Mouse (Mus musculus): ENCODE data around the gene Fez1.

Fez1 gene

DNA sequence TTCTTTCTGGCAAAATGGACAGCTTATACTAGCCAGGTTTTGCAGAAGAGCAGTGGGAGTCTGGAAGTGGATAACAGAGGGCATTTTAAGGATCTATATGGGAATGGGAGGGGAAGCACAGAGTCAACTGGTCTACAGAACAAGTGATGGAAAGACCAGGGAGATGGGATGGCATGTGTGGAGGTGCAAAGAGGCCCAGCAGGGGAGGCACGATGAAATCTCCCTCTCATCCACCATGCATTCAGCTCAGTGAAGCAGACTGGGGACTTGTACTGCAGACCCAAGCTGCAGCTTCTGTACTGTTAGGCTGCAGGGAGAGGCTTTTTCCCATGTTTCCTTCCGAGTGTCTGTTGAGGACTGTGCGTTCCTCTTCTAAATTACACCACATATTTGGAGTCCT lies 12.2 kb downstream of the Fez1 start:
- peak; percentile 13 for DNase-seq (ENCODE audit: low spot score)

DNA sequence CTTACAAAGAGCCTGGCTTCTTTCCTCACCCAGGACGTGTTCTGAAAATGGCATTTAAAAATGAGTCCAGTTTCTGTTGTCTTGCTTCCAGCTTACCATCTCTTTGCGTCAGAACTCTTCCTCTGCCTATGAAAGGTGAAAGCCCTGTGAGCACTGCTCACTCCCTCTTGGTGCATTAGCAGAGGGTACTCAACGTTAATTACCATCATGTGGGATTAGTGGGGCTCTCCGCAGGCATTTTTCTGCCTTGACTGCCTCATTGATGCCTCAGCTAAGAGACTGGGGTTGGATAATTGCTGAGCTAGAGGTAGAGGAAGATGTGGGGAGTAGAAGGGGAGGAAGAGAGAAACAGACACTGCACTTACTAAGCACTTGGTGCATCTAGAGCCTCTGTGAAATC lies 24.7 kb downstream of the Fez1 start:
- DNase-seq (ENCODE audit: low spot score) = no peak

DNA sequence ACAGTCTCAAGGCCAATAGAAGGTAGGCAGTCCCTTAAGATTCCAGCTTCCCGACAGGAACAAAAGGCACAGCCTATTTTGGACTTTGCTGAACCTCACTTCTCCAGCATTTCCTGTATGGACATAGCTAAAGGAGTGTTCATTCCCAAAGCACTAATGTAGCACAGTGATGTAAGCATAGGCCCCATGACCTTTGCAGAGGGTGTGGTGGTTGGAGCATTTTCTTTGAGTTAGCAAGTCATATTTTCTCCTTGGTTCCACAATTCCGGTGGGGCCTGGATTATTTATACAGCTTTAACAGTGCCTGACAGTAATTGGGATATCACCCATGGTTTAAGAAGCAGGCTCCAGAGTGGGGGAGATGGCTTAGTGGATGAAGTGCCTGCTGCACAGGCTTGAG lies 27.0 kb downstream of the Fez1 start:
- DNase-seq (ENCODE audit: low spot score) = no peak

- DNase-seq (ENCODE audit: low spot score) = no peak
Observed at GRCm38 (mm10) chr9:36850091-36850490, 28.4 kb downstream of the Fez1 start.

- no peak for DNase-seq (ENCODE audit: low spot score)
Observed at GRCm38 (mm10) chr9:36852175-36852574, 30.5 kb downstream of the Fez1 start.

- DNase-seq (ENCODE audit: low spot score) = no peak
Observed at GRCm38 (mm10) chr9:36856351-36856750, 34.7 kb downstream of the Fez1 start.

GRCm38 (mm10) chr9:36857476-36858117 lies 35.9 kb downstream of the Fez1 start:
- DNase-seq (ENCODE audit: low spot score) = peak; percentile 9

- peak; percentile 13 for DNase-seq (ENCODE audit: low spot score)
Observed at GRCm38 (mm10) chr9:36858677-36859076, 37.0 kb downstream of the Fez1 start.

GRCm38 (mm10) chr9:36862576-36862975 lies 40.9 kb downstream of the Fez1 start:
- no peak for DNase-seq (ENCODE audit: low spot score)

DNA sequence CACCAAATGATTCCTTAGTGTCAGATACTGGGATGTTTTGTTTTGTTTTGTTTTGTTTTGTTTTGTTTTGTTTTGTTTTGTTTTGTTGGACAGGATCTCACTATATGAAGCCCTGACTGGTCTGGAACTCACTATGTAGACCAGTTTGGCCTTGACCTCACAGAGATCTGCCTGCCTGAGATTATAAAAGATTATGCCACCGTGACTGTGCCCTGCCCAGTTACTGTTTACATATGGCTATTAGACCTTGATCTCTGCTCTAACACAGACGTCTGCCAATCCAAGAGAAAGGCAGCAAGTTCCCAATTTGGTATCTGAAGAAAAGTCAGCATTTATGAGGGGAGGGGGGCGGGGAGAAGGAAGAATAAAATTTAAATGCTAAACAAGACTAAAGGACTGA lies 42.0 kb downstream of the Fez1 start:
- no peak for DNase-seq (ENCODE audit: low spot score)

- peak; percentile 16 for DNase-seq (ENCODE audit: low spot score)
Observed at GRCm38 (mm10) chr9:36864862-36865813, 43.5 kb downstream of the Fez1 start.

GRCm38 (mm10) chr9:36868662-36869061 lies 47.0 kb downstream of the Fez1 start:
- DNase-seq (ENCODE audit: low spot score) = no peak

- DNase-seq (ENCODE audit: low spot score) = no peak
Observed at GRCm38 (mm10) chr9:36870263-36870662, 48.6 kb downstream of the Fez1 start.

GRCm38 (mm10) chr9:36873796-36874195 lies 52.1 kb downstream of the Fez1 start:
- DNase-seq (ENCODE audit: low spot score) = no peak

GRCm38 (mm10) chr9:36876313-36876712 lies 54.6 kb downstream of the Fez1 start:
- DNase-seq (ENCODE audit: low spot score) = no peak

- DNase-seq (ENCODE audit: low spot score) = no peak
Observed at GRCm38 (mm10) chr9:36876787-36877186, 55.1 kb downstream of the Fez1 start.

DNA sequence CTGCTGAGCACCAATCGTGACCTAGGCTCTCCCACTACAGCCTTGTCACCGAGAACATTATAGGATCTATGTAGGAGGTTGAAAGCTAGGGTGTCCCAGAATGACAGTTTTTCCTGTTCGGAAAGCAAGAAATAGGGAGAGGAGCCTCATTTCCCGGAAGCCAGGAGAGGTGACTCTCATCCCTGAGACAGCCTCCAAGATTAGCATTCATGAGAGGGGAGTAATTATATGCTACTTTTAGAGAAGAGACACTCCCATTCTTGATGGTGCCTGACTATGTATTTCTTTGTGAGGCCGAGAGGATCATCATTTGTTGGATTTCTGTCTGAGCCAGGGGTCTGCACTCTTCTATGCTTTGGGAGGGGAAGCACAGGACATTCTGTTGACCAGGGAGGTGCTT lies 60.0 kb downstream of the Fez1 start:
- DNase-seq (ENCODE audit: low spot score) = no peak

DNA sequence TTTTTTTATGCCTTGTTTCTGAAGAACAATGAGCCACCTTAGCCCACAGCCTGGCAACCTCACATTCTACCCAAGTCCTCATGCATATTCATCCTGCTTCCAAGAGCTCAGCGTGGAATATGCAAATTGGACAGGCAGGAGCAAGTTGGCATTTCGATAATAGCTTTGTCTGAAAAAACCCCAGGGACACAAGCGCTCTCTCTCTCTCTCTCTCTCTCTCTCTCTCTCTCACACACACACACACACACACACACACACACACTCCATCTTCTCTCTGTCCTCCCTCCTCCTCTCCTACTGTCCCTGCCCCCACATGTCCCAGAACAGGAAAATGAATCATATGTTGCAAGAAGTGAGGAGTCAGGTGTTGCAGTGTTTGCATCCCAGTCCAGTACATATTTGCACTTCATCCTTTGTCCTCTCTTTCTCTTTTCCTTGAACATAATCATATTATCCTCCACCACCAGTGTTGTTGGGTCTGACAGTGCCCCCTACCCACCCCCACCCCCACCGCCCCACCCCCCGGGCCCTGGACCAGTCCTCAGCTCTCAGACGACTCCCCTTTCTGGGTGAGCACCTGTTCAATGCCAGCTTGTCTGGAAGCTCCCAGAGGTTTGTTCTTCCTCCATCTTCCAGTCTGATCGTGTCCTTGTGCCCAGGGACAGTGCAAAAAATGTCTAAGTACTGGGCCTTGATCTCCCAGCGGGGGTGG lies 60.5 kb downstream of the Fez1 start:
- DNase-seq (ENCODE audit: low spot score) = no peak

DNA sequence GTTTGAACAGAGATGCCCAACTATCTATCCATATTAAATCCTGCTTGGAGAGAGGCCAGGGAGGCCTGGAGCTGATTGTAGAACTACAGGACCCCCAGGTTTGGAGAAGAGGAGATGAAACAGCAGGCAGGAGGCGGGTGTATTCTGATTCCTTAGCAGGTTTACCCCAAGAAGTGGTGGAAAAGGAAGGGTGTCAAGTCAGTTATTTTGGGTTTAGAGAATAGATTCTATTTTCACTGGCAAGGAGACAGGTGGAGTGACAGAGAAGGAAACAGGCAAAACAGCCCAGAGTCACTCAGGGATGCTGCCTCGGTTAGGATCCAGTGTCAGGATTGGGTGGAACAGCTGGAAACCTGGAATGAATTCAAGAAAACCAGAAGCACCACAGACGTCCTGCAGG lies 61.9 kb downstream of the Fez1 start:
- no peak for DNase-seq (ENCODE audit: low spot score)

- peak; percentile 52 for DNase-seq (ENCODE audit: low spot score)
Observed at GRCm38 (mm10) chr9:36885237-36885636, 63.6 kb downstream of the Fez1 start.

DNA sequence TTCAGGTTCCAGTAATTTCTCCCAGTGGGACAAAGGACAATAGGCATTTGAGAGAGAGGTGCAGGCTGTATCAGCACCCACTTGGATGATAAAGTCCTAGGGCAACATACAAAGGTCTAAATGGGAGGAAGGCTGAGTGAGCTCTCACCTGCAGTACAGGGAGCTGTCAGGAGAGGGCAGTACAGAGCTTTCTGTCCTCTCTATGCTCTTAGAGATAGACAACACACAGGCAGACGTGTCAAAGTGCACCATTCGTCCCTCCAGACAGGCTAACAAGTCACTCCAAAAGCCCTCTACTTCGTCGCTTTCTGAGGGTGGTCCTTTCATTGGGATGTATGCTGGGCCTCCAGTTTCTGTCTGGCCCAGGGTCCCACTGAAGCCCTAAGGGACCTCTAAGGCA lies 68.9 kb downstream of the Fez1 start:
- peak; percentile 78 for DNase-seq (ENCODE audit: low spot score)

DNA sequence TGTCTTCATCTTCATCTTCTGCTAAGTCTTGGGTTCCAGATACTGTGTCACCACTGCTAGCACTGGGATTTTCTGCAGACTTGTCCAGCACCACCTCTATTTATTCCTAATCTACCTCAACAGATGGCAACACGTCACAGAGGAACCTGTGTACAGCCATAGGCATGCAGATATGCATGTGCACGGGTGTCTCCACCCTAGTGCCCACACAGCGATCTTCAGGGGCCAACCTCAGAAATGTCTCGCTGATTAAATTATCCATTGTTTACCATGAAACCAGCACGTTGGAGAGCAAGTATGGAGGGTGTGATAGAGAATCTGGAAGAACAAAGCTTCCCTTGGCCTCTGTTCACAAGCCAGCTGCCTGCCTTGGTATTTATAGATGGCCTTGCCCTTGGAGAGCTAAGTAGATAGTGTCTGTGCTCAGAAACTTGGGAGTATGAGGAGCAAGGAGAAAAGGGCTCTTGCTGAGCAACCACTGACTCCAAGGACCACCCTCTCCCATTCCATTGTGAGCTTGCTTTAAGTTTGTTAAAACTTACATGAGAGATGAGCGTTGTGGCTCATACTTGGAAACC lies 71.8 kb downstream of the Fez1 start:
- no peak for DNase-seq (ENCODE audit: low spot score)

Measured in embryo, embryonic 10 days (tissue).